Comparison of ENCODE assay signal across 25 mouse cellular contexts in the genomic region with DNA sequence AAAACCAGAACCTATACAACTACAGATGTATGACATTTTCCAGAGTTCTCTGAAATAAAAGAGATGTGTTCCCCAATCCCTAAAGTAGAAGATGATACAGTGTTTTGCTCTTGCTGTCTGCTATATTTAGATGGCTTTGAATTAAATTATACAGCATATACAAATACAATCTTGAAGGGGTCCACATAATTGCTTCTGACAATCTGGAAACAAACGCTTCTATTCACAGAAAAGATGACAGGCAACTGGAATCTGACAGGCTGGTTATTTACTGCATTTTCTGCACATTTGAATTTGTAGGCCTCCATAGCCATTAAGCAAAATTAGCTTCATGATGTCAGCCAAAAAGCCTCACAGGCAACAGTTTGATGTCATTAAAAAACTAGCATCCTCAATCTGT. TPM values are rescaled to one million over a fixed set of nuclear protein-coding genes. Genes with fewer than 3 reads are reported as not detected.
DNase-seq lines count a peak whose midpoint lies in the region; ATAC-seq and TF ChIP-seq lines count a peak whose summit lies in the region.
"Had no signal": no experiment of that assay in that cellular context is flagged by ENCODE, and none has a peak within 500 bp of the region (broad histone marks: within the 10 kb centered on the region; RNA-seq: fewer than 3 reads in every experiment).

No protein-coding gene starts in this region.

- no peak for TF ChIP-seq EP300 in liver, postnatal 0 days (IDR thresholded peaks at IDR 0.05; ENCODE audit: low read depth)

- no peak for TF ChIP-seq CTCF in liver, postnatal 0 days (IDR thresholded peaks at IDR 0.05; ENCODE audit: low read depth)

- H3K27ac ChIP-seq in forebrain, embryonic 15.5 days (replicated peaks) = 0 out of 2 replicates have a peak overlapping the region, but pooled peaks have one; percentile 11
- H3K27ac ChIP-seq in forebrain, embryonic 12.5 days = no peak overlapping the region
- no peak overlapping the region; the same call in 1 of the 2 replicates for H3K27ac ChIP-seq in forebrain, embryonic 16.5 days (ENCODE audit: low read length)
- H3K27ac ChIP-seq in liver, postnatal 0 days (ENCODE audit: low read depth) = no peak overlapping the region
- H3K27ac ChIP-seq: embryonic facial prominence, embryonic 15.5 days; heart, adult 2 months; heart, embryonic 15.5 days; hindbrain, embryonic 13.5 days; hindbrain, postnatal 0 days had no signal

- no peaks in the 10 kb centered on the region for H3K9me3 ChIP-seq in forebrain, embryonic 15.5 days
- H3K9me3 ChIP-seq in forebrain, embryonic 12.5 days = no peaks in the 10 kb centered on the region
- no peaks in the 10 kb centered on the region for H3K9me3 ChIP-seq in forebrain, embryonic 16.5 days (ENCODE audit: control insufficient read depth, low read length)
- no peaks in the 10 kb centered on the region for H3K9me3 ChIP-seq in liver, postnatal 0 days (ENCODE audit: low read length)
- H3K9me3 ChIP-seq: embryonic facial prominence, embryonic 15.5 days; G1E; heart, embryonic 15.5 days; hindbrain, embryonic 13.5 days had no signal

- peaks cover 10% of the 10 kb centered on the region for H3K4me1 ChIP-seq in forebrain, embryonic 15.5 days
- no peaks in the 10 kb centered on the region for H3K4me1 ChIP-seq in forebrain, embryonic 12.5 days
- H3K4me1 ChIP-seq in forebrain, embryonic 16.5 days (replicated peaks; ENCODE audit: control insufficient read depth, insufficient read depth, low read length) = no peaks in the 10 kb centered on the region
- no peaks in the 10 kb centered on the region for H3K4me1 ChIP-seq in liver, postnatal 0 days (ENCODE audit: insufficient read depth)
- H3K4me1 ChIP-seq: embryonic facial prominence, embryonic 15.5 days; heart, embryonic 15.5 days; hindbrain, embryonic 13.5 days had no signal

- no peak overlapping the region for H3K4me2 ChIP-seq in forebrain, embryonic 15.5 days (replicated peaks)
- H3K4me2 ChIP-seq in forebrain, embryonic 12.5 days = no peak overlapping the region
- no peak overlapping the region for H3K4me2 ChIP-seq in forebrain, embryonic 16.5 days (ENCODE audit: low read length)
- H3K4me2 ChIP-seq in liver, postnatal 0 days (ENCODE audit: low read depth, low read length) = no peak overlapping the region
- H3K4me2 ChIP-seq: embryonic facial prominence, embryonic 15.5 days; heart, embryonic 11.5 days; heart, embryonic 15.5 days; hindbrain, embryonic 13.5 days had no signal

- ATAC-seq in forebrain, embryonic 15.5 days (replicated peaks) = peak; percentile 23; the same call in 1 of the 2 replicates
- no peak for ATAC-seq in forebrain, embryonic 12.5 days (ENCODE audit: low FRiP score)
- peak; percentile 67 for ATAC-seq in forebrain, embryonic 16.5 days
- ATAC-seq in liver, postnatal 0 days = no peak
- ATAC-seq: activated CD4-positive, CD25-positive, alpha-beta regulatory T cell, adult 4 months; CD4-positive, CD25-positive, alpha-beta regulatory T cell, adult 4 months; hindbrain, postnatal 0 days; Patski had no signal

- no peaks in the 10 kb centered on the region for H3K27me3 ChIP-seq in forebrain, embryonic 15.5 days
- H3K27me3 ChIP-seq in forebrain, embryonic 12.5 days = no peaks in the 10 kb centered on the region
- no peaks in the 10 kb centered on the region for H3K27me3 ChIP-seq in forebrain, embryonic 16.5 days (replicated peaks; ENCODE audit: control insufficient read depth, insufficient read depth, low read length)
- no peaks in the 10 kb centered on the region for H3K27me3 ChIP-seq in liver, postnatal 0 days (ENCODE audit: insufficient read depth, low read length)
- H3K27me3 ChIP-seq: embryonic facial prominence, embryonic 15.5 days; heart, embryonic 15.5 days; hindbrain, embryonic 13.5 days; Patski had no signal

- 26% methylated on average over 1 of the region's 1 CpGs for WGBS in forebrain, embryonic 15.5 days
- WGBS in forebrain, embryonic 12.5 days = 72% methylated on average over 1 of the region's 1 CpGs
- WGBS in forebrain, embryonic 16.5 days = 33% methylated on average over 1 of the region's 1 CpGs
- 79% methylated on average over 1 of the region's 1 CpGs for WGBS in liver, postnatal 0 days (ENCODE audit: insufficient replicate concordance)

- H3K4me3 ChIP-seq in forebrain, embryonic 15.5 days = no peak overlapping the region
- no peak overlapping the region for H3K4me3 ChIP-seq in forebrain, embryonic 12.5 days (replicated peaks)
- no peak overlapping the region for H3K4me3 ChIP-seq in forebrain, embryonic 16.5 days (replicated peaks; ENCODE audit: low read length)
- no peak overlapping the region for H3K4me3 ChIP-seq in liver, postnatal 0 days (ENCODE audit: low read depth, low read length)
- H3K4me3 ChIP-seq: embryonic facial prominence, embryonic 15.5 days; heart, adult 2 months; heart, embryonic 15.5 days; hindbrain, embryonic 13.5 days had no signal

- DNase-seq in MN1 (ENCODE audit: low spot score) = peak; percentile 66
- DNase-seq in brain, adult 2 months (ENCODE audit: low read depth, low spot score) = peak; percentile 27
- DNase-seq in layer of hippocampus, postnatal 10 days (ENCODE audit: low spot score in 2 of 2) = no peak
- DNase-seq in liver, postnatal 0 days = no peak
- DNase-seq: adrenal gland, postnatal 25 days; B cell, adult 2 months; cerebellum, adult 18-20 months; cerebellum, adult 9-11 months; cerebellum, postnatal 36 days; gastrocnemius, postnatal 10 days; heart, adult 2 months; heart, postnatal 14 days; kidney, adult 18-20 months had no signal

- no peak overlapping the region for H3K9ac ChIP-seq in forebrain, embryonic 15.5 days (replicated peaks)
- H3K9ac ChIP-seq in forebrain, embryonic 12.5 days = no peak overlapping the region
- no peak overlapping the region for H3K9ac ChIP-seq in forebrain, embryonic 16.5 days (replicated peaks; ENCODE audit: low read depth, low read length)
- no peak overlapping the region for H3K9ac ChIP-seq in liver, postnatal 0 days (replicated peaks)
- H3K9ac ChIP-seq: embryonic facial prominence, embryonic 15.5 days; heart, embryonic 15.5 days; hindbrain, embryonic 13.5 days had no signal

- no peaks in the 10 kb centered on the region for H3K36me3 ChIP-seq in forebrain, embryonic 15.5 days
- no peaks in the 10 kb centered on the region for H3K36me3 ChIP-seq in forebrain, embryonic 12.5 days (replicated peaks)
- no peaks in the 10 kb centered on the region for H3K36me3 ChIP-seq in forebrain, embryonic 16.5 days (ENCODE audit: control insufficient read depth, insufficient read depth)
- H3K36me3 ChIP-seq in liver, postnatal 0 days (replicated peaks; ENCODE audit: insufficient read depth, low read length) = no peaks in the 10 kb centered on the region
- H3K36me3 ChIP-seq: embryonic facial prominence, embryonic 15.5 days; hindbrain, embryonic 13.5 days had no signal

RNA-seq across cellular contexts. Expression of gene Peak1, which starts 35.1 kb away (rescaled TPM):
- 4.6 and 4.9 TPM in 2 replicates for polyA plus RNA-seq in forebrain, embryonic 15.5 days (2015; fragmentation: Nextera tagmentation; extraction: Ambion mirVana)
- polyA plus RNA-seq in forebrain, embryonic 12.5 days (2016; fragmentation: Nextera tagmentation; extraction: Ambion mirVana) = 4.5 and 5.3 TPM in 2 replicates
- 5.5 and 6.4 TPM in 2 replicates for polyA plus RNA-seq in forebrain, embryonic 16.5 days (2015; fragmentation: Nextera tagmentation; extraction: Ambion mirVana)
- 10 to 100 TPM; 30.1 to 34.4 TPM for total RNA-seq in layer of hippocampus, postnatal 10 days (2021)
- polyA plus RNA-seq in liver, postnatal 0 days (2015; fragmentation: Nextera tagmentation; extraction: Ambion mirVana) = 2.3 and 2.6 TPM in 2 replicates

RNA-seq across cellular contexts. Expression of gene Hmg20a, which starts 35.6 kb away (rescaled TPM):
- polyA plus RNA-seq in forebrain, embryonic 15.5 days (2015; fragmentation: Nextera tagmentation; extraction: Ambion mirVana) = 85.9 and 91.2 TPM in 2 replicates
- 74.0 and 76.8 TPM in 2 replicates for polyA plus RNA-seq in forebrain, embryonic 12.5 days (2016; fragmentation: Nextera tagmentation; extraction: Ambion mirVana)
- 95.4 and 97.4 TPM in 2 replicates for polyA plus RNA-seq in forebrain, embryonic 16.5 days (2015; fragmentation: Nextera tagmentation; extraction: Ambion mirVana)
- total RNA-seq in layer of hippocampus, postnatal 10 days (2021) = 10 to 100 TPM; 60.3 to 62.8 TPM
- polyA plus RNA-seq in liver, postnatal 0 days (2015; fragmentation: Nextera tagmentation; extraction: Ambion mirVana) = 8.2 and 8.3 TPM in 2 replicates

Comparison
In these comparisons a context has a peak if more than half of its experiments do, and no peak if none do; other contexts are left out.
1. ATAC-seq: peak in forebrain, embryonic 15.5 days (single experiment) and forebrain, embryonic 16.5 days (single experiment); none in forebrain, embryonic 12.5 days (single experiment) and liver, postnatal 0 days (single experiment).
2. DNase-seq: peak in MN1 (single experiment) and brain, adult 2 months (single experiment); none in layer of hippocampus, postnatal 10 days (0 of 2) and liver, postnatal 0 days (single experiment).